Mouse (Mus musculus): ENCODE data around the gene Slc35b3. TPM values are rescaled to one million over a fixed set of nuclear protein-coding genes. Genes with fewer than 3 reads are reported as not detected.

Slc35b3 gene
- polyA plus RNA-seq (2015; fragmentation: Nextera tagmentation; extraction: Ambion mirVana), result 39.2 and 40.2 TPM in 2 replicates

GRCm38 (mm10) chr13:38960063-38961050, at the start of gene Slc35b3:
Gene Slc35b3, minus strand, starts transcription at chr13:38960875.
- WGBS, result 4% methylated on average over 56 of the region's 67 CpGs
- peak; percentile 89 for DNase-seq (ENCODE audit: low spot score)
- Histone ChIP-seq H3K27ac (ENCODE audit: low read length) (peak within 1 kb of the TSS; percentile 84), H3K9me3 (ENCODE audit: low read length) (no peaks in the 10 kb centered on the region), H3K27me3 (replicated peaks; ENCODE audit: insufficient read depth, low read length) (no peaks in the 10 kb centered on the region), H3K9ac (replicated peaks; ENCODE audit: low read depth) (peak within 1 kb of the TSS; percentile 71), H3K4me3 (ENCODE audit: low read depth, low read length) (peak within 1 kb of the TSS; percentile 89), H3K4me2 (replicated peaks; ENCODE audit: low read depth, low read length) (peak within 1 kb of the TSS; percentile 72), H3K4me1 (ENCODE audit: insufficient read depth, low read depth, low read length) (peaks cover 9% of the 10 kb centered on the region; the same call in 1 of the 2 replicates), H3K36me3 (ENCODE audit: insufficient read depth, low read length) (0 out of 2 replicates have a peak, but pooled peaks cover 4% of the 10 kb centered on the region)
- peak; percentile 98 for ATAC-seq
- no peak for TF ChIP-seq EP300 (IDR thresholded peaks at IDR 0.05)
- no peak for TF ChIP-seq CTCF (IDR thresholded peaks at IDR 0.05)

- DNase-seq (ENCODE audit: low spot score) (peak; percentile 7), ATAC-seq (no peak)
- no peaks in the 10 kb centered on the region for H3K9me3 ChIP-seq (ENCODE audit: low read length)
- no peak overlapping the region for H3K9ac ChIP-seq (replicated peaks; ENCODE audit: low read depth)
- TF ChIP-seq EP300 (IDR thresholded peaks at IDR 0.05) (no peak), CTCF (IDR thresholded peaks at IDR 0.05) (no peak)
- H3K27ac ChIP-seq (ENCODE audit: low read length), result no peak overlapping the region
- 55% methylated on average over 4 of the region's 4 CpGs for WGBS
- no peaks in the 10 kb centered on the region for H3K4me1 ChIP-seq (ENCODE audit: insufficient read depth, low read depth, low read length)
- no peaks in the 10 kb centered on the region for H3K27me3 ChIP-seq (replicated peaks; ENCODE audit: insufficient read depth, low read length)
- H3K4me2 ChIP-seq (replicated peaks; ENCODE audit: low read depth, low read length), result no peak overlapping the region
- no peak overlapping the region for H3K4me3 ChIP-seq (ENCODE audit: low read depth, low read length)
- no peaks in the 10 kb centered on the region for H3K36me3 ChIP-seq (ENCODE audit: insufficient read depth, low read length)
Observed at GRCm38 (mm10) chr13:39010280-39010679, 49.6 kb upstream of the Slc35b3 start.

GRCm38 (mm10) chr13:39003101-39003762, 42.6 kb upstream of the Slc35b3 start:
- ATAC-seq (peak; percentile 47), DNase-seq (ENCODE audit: low spot score) (peak; percentile 60)
- H3K27me3 ChIP-seq (replicated peaks; ENCODE audit: insufficient read depth, low read length), result no peaks in the 10 kb centered on the region
- TF ChIP-seq CTCF (IDR thresholded peaks at IDR 0.05), result no peak
- TF ChIP-seq EP300 (IDR thresholded peaks at IDR 0.05), result peak; percentile 26; the same call in 1 of the 2 replicates
- H3K4me3 ChIP-seq (ENCODE audit: low read depth, low read length), result no peak overlapping the region
- no peaks in the 10 kb centered on the region for H3K36me3 ChIP-seq (ENCODE audit: insufficient read depth, low read length)
- no peak overlapping the region for H3K9ac ChIP-seq (replicated peaks; ENCODE audit: low read depth)
- no peaks in the 10 kb centered on the region for H3K4me1 ChIP-seq (ENCODE audit: insufficient read depth, low read depth, low read length)
- H3K9me3 ChIP-seq (ENCODE audit: low read length), result no peaks in the 10 kb centered on the region
- no peak overlapping the region for H3K27ac ChIP-seq (ENCODE audit: low read length)
- H3K4me2 ChIP-seq (replicated peaks; ENCODE audit: low read depth, low read length), result no peak overlapping the region

GRCm38 (mm10) chr13:39002424-39002823, 41.7 kb upstream of the Slc35b3 start:
- H3K9me3 ChIP-seq (ENCODE audit: low read length), result no peaks in the 10 kb centered on the region
- H3K27ac ChIP-seq (ENCODE audit: low read length), result no peak overlapping the region
- no peaks in the 10 kb centered on the region for H3K4me1 ChIP-seq (ENCODE audit: insufficient read depth, low read depth, low read length)
- no peak for ATAC-seq
- no peak overlapping the region for H3K9ac ChIP-seq (replicated peaks; ENCODE audit: low read depth)
- no peak for TF ChIP-seq CTCF (IDR thresholded peaks at IDR 0.05)
- no peak for TF ChIP-seq EP300 (IDR thresholded peaks at IDR 0.05)
- H3K36me3 ChIP-seq (ENCODE audit: insufficient read depth, low read length), result no peaks in the 10 kb centered on the region
- DNase-seq (ENCODE audit: low spot score), result no peak
- no peaks in the 10 kb centered on the region for H3K27me3 ChIP-seq (replicated peaks; ENCODE audit: insufficient read depth, low read length)
- H3K4me2 ChIP-seq (replicated peaks; ENCODE audit: low read depth, low read length), result no peak overlapping the region
- 61% methylated on average over 1 of the region's 1 CpGs for WGBS
- H3K4me3 ChIP-seq (ENCODE audit: low read depth, low read length), result no peak overlapping the region

GRCm38 (mm10) chr13:39001434-39001833, 40.8 kb upstream of the Slc35b3 start:
- WGBS, result 77% methylated on average over 11 of the region's 11 CpGs
- no peaks in the 10 kb centered on the region for H3K9me3 ChIP-seq (ENCODE audit: low read length)
- no peak for DNase-seq (ENCODE audit: low spot score)
- no peak for TF ChIP-seq EP300 (IDR thresholded peaks at IDR 0.05)
- TF ChIP-seq CTCF (IDR thresholded peaks at IDR 0.05), result no peak
- H3K4me1 ChIP-seq (ENCODE audit: insufficient read depth, low read depth, low read length), result no peaks in the 10 kb centered on the region
- H3K4me3 ChIP-seq (ENCODE audit: low read depth, low read length), result no peak overlapping the region
- no peak overlapping the region for H3K4me2 ChIP-seq (replicated peaks; ENCODE audit: low read depth, low read length)
- no peak for ATAC-seq
- no peaks in the 10 kb centered on the region for H3K36me3 ChIP-seq (ENCODE audit: insufficient read depth, low read length)
- no peaks in the 10 kb centered on the region for H3K27me3 ChIP-seq (replicated peaks; ENCODE audit: insufficient read depth, low read length)
- H3K9ac ChIP-seq (replicated peaks; ENCODE audit: low read depth), result no peak overlapping the region
- H3K27ac ChIP-seq (ENCODE audit: low read length), result no peak overlapping the region

GRCm38 (mm10) chr13:38998958-38999357, 38.3 kb upstream of the Slc35b3 start:
- Histone ChIP-seq H3K4me1 (ENCODE audit: insufficient read depth, low read depth, low read length) (no peaks in the 10 kb centered on the region), H3K27ac (ENCODE audit: low read length) (no peak overlapping the region), H3K27me3 (replicated peaks; ENCODE audit: insufficient read depth, low read length) (no peaks in the 10 kb centered on the region), H3K4me3 (ENCODE audit: low read depth, low read length) (no peak overlapping the region), H3K36me3 (ENCODE audit: insufficient read depth, low read length) (no peaks in the 10 kb centered on the region), H3K9ac (replicated peaks; ENCODE audit: low read depth) (no peak overlapping the region), H3K9me3 (ENCODE audit: low read length) (no peaks in the 10 kb centered on the region), H3K4me2 (replicated peaks; ENCODE audit: low read depth, low read length) (no peak overlapping the region)
- TF ChIP-seq CTCF (IDR thresholded peaks at IDR 0.05) (no peak), EP300 (IDR thresholded peaks at IDR 0.05) (no peak)
- ATAC-seq, result no peak
- 60% methylated on average over 9 of the region's 9 CpGs for WGBS
- DNase-seq (ENCODE audit: low spot score), result no peak

Measured in lung, postnatal 0 days (tissue).